Mouse (Mus musculus) liver, embryonic 13.5 days (tissue): ENCODE measurements at regions not wholly inside any gene's neighbourhood (a gene's known extent, or its start where the extent isn't known, plus 50 kb on each side); places are given as distances from the start of the nearest gene placed in this dataset.

Source experiments
- ATAC-seq: fragments of 200-750 bp; cut with Nextera tagmentation; 2 replicates; pipeline ENCODE4 v1.8.0; 2017; ENCODE audit warnings: low read depth, mild to moderate bottlenecking, moderate number of reproducible peaks, moderate library complexity
- DNase-seq: peaks from one replicate; pipeline ENCODE4 v3.0.0; 2022
- H3K27ac ChIP-seq: fragments of 300-500 bp; sonication (generic); 2 replicates; pipeline ENCODE4 v1.5.1; 2015; ENCODE audit warnings: moderate library complexity, mild to moderate bottlenecking, inconsistent platforms
- H3K27me3 ChIP-seq: fragments of 300-500 bp; sonication (generic); 2 replicates; pipeline ENCODE4 v1.6.1; 2015; ENCODE audit warnings: mild to moderate bottlenecking, inconsistent platforms
- H3K36me3 ChIP-seq: fragments of 300-500 bp; sonication (generic); 2 replicates; pipeline ENCODE4 v1.6.1; 2015; ENCODE audit warnings: mild to moderate bottlenecking, inconsistent platforms
- H3K4me1 ChIP-seq: fragments of 300-500 bp; sonication (generic); replicated peaks from 2 replicates; pipeline ENCODE4 v1.6.1; 2015; ENCODE audit warnings: inconsistent platforms
- H3K4me2 ChIP-seq: fragments of 300-500 bp; sonication (generic); 2 replicates; pipeline ENCODE4 v1.6.1; 2015; ENCODE audit warnings: inconsistent platforms, mild to moderate bottlenecking, moderate library complexity
- H3K4me3 ChIP-seq: fragments of 300-500 bp; sonication (generic); replicated peaks from 2 replicates; pipeline ENCODE4 v1.5.1; 2015; ENCODE audit warnings: mild to moderate bottlenecking, inconsistent platforms
- H3K9ac ChIP-seq: fragments of 300-500 bp; sonication (generic); 2 replicates; pipeline ENCODE4 v1.6.1; 2015; ENCODE audit warnings: mild to moderate bottlenecking, inconsistent platforms
- H3K9me3 ChIP-seq: fragments of 300-500 bp; sonication (generic); replicated peaks from 2 replicates; pipeline ENCODE4 v1.6.1; 2016; ENCODE audit warnings: inconsistent platforms
- WGBS: fragments of 180-500 bp; shearing (Covaris S2); methylation state at CpG from one replicate; pipeline ENCODE4 v1.1.7; 2015; ENCODE audit not compliant: insufficient replicate concordance; 5-methylcytosine and 5-hydroxymethylcytosine counted together

GRCm38 (mm10) chr4:131014301-131015081, 70.3 kb downstream of the Matn1 start:
- Histone ChIP-seq H3K4me1 (no peaks in the 10 kb centered on the region), H3K27ac (no peak overlapping the region), H3K36me3 (no peaks in the 10 kb centered on the region), H3K4me2 (no peak overlapping the region), H3K4me3 (no peak overlapping the region), H3K27me3 (no peaks in the 10 kb centered on the region), H3K9ac (no peak overlapping the region), H3K9me3 (no peaks in the 10 kb centered on the region)
- WGBS = 61% methylated on average over 15 of the region's 15 CpGs
- no peak for ATAC-seq
- no peak for DNase-seq

GRCm38 (mm10) chr4:131015156-131015555, 71.0 kb downstream of the Matn1 start:
- ATAC-seq = no peak
- DNase-seq = no peak
- Histone ChIP-seq H3K4me2 (no peak overlapping the region), H3K36me3 (no peaks in the 10 kb centered on the region), H3K4me1 (no peaks in the 10 kb centered on the region), H3K9ac (no peak overlapping the region), H3K9me3 (no peaks in the 10 kb centered on the region), H3K4me3 (no peak overlapping the region), H3K27me3 (no peaks in the 10 kb centered on the region), H3K27ac (no peak overlapping the region)
- WGBS = 30% methylated on average over 2 of the region's 2 CpGs

GRCm38 (mm10) chr4:131023601-131024000, 79.4 kb downstream of the Matn1 start:
- no peak for ATAC-seq
- DNase-seq = no peak
- Histone ChIP-seq H3K9me3 (no peaks in the 10 kb centered on the region), H3K4me3 (no peak overlapping the region), H3K4me1 (no peaks in the 10 kb centered on the region), H3K36me3 (no peaks in the 10 kb centered on the region), H3K27me3 (no peaks in the 10 kb centered on the region), H3K9ac (no peak overlapping the region), H3K4me2 (no peak overlapping the region), H3K27ac (no peak overlapping the region)
- WGBS = 43% methylated on average over 6 of the region's 6 CpGs

- ATAC-seq = no peak
These were observed 92.1 kb downstream of the Matn1 start for GRCm38 (mm10) chr4:131036292-131036691.

GRCm38 (mm10) chr4:131037179-131037578, 93.0 kb downstream of the Matn1 start:
- no peaks in the 10 kb centered on the region for H3K27me3 ChIP-seq
- H3K4me2 ChIP-seq = no peak overlapping the region
- H3K9ac ChIP-seq = no peak overlapping the region
- no peaks in the 10 kb centered on the region for H3K9me3 ChIP-seq
- H3K36me3 ChIP-seq = no peaks in the 10 kb centered on the region
- no peak overlapping the region for H3K4me3 ChIP-seq
- no peak overlapping the region for H3K27ac ChIP-seq
- no peaks in the 10 kb centered on the region for H3K4me1 ChIP-seq
- no peak for ATAC-seq
- DNase-seq = no peak
- WGBS = 11% methylated on average over 6 of the region's 6 CpGs

More at GRCm38 (mm10) chr4:131036292-131036691, 92.1 kb downstream of the Matn1 start:
- no peak overlapping the region for H3K27ac ChIP-seq
- no peak overlapping the region for H3K9ac ChIP-seq
- WGBS = 83% methylated on average over 11 of the region's 11 CpGs
- no peak for DNase-seq
- no peak overlapping the region for H3K4me3 ChIP-seq
- H3K36me3 ChIP-seq = no peaks in the 10 kb centered on the region
- no peaks in the 10 kb centered on the region for H3K27me3 ChIP-seq
- no peaks in the 10 kb centered on the region for H3K4me1 ChIP-seq
- no peaks in the 10 kb centered on the region for H3K9me3 ChIP-seq
- H3K4me2 ChIP-seq = no peak overlapping the region

GRCm38 (mm10) chr4:131039686-131040085, 95.5 kb downstream of the Matn1 start:
- Histone ChIP-seq H3K27me3 (no peaks in the 10 kb centered on the region), H3K4me1 (no peaks in the 10 kb centered on the region), H3K9me3 (no peaks in the 10 kb centered on the region), H3K9ac (no peak overlapping the region), H3K4me2 (no peak overlapping the region), H3K4me3 (no peak overlapping the region), H3K36me3 (no peaks in the 10 kb centered on the region), H3K27ac (no peak overlapping the region)
- no peak for ATAC-seq
- 61% methylated on average over 3 of the region's 3 CpGs for WGBS
- no peak for DNase-seq

GRCm38 (mm10) chr4:131041210-131041609, 97.0 kb downstream of the Matn1 start:
- Histone ChIP-seq H3K9me3 (no peaks in the 10 kb centered on the region), H3K4me1 (no peaks in the 10 kb centered on the region), H3K27me3 (no peaks in the 10 kb centered on the region), H3K4me2 (no peak overlapping the region), H3K4me3 (no peak overlapping the region), H3K9ac (no peak overlapping the region), H3K36me3 (no peaks in the 10 kb centered on the region), H3K27ac (no peak overlapping the region)
- DNase-seq (no peak), ATAC-seq (no peak)
- WGBS = 52% methylated on average over 2 of the region's 2 CpGs

GRCm38 (mm10) chr4:131046101-131046500, 101.9 kb downstream of the Matn1 start:
- Histone ChIP-seq H3K36me3 (no peaks in the 10 kb centered on the region), H3K4me2 (no peak overlapping the region), H3K27ac (no peak overlapping the region), H3K9ac (no peak overlapping the region), H3K4me1 (no peaks in the 10 kb centered on the region), H3K4me3 (no peak overlapping the region), H3K9me3 (no peaks in the 10 kb centered on the region), H3K27me3 (no peaks in the 10 kb centered on the region)
- no peak for ATAC-seq
- DNase-seq = no peak
- WGBS = 35% methylated on average over 8 of the region's 8 CpGs

- no peaks in the 10 kb centered on the region for H3K27me3 ChIP-seq
- no peak overlapping the region for H3K4me2 ChIP-seq
- H3K4me3 ChIP-seq = no peak overlapping the region
- H3K9ac ChIP-seq = no peak overlapping the region
- no peak overlapping the region for H3K27ac ChIP-seq
- no peaks in the 10 kb centered on the region for H3K9me3 ChIP-seq
- H3K36me3 ChIP-seq = no peaks in the 10 kb centered on the region
- WGBS = 44% methylated on average over 12 of the region's 12 CpGs
- no peak for DNase-seq
- ATAC-seq = no peak
- no peaks in the 10 kb centered on the region for H3K4me1 ChIP-seq
These were observed 102.9 kb downstream of the Matn1 start for GRCm38 (mm10) chr4:131046969-131047650.

- ATAC-seq (no peak), DNase-seq (no peak)
- no peak overlapping the region for H3K4me3 ChIP-seq
- H3K9ac ChIP-seq = no peak overlapping the region
- H3K4me2 ChIP-seq = no peak overlapping the region
- H3K27ac ChIP-seq = no peak overlapping the region
- WGBS = 68% methylated on average over 3 of the region's 3 CpGs
- H3K27me3 ChIP-seq = no peaks in the 10 kb centered on the region
- H3K9me3 ChIP-seq = 0 out of 2 replicates have a peak, but pooled peaks cover 2% of the 10 kb centered on the region
- no peaks in the 10 kb centered on the region for H3K36me3 ChIP-seq
- no peaks in the 10 kb centered on the region for H3K4me1 ChIP-seq
These were observed 112.1 kb downstream of the Matn1 start for GRCm38 (mm10) chr4:131056293-131056692.

GRCm38 (mm10) chr4:131059572-131059971, 115.4 kb downstream of the Matn1 start:
- Histone ChIP-seq H3K9ac (no peak overlapping the region), H3K4me3 (no peak overlapping the region), H3K27me3 (no peaks in the 10 kb centered on the region), H3K27ac (no peak overlapping the region), H3K36me3 (no peaks in the 10 kb centered on the region), H3K9me3 (no peaks in the 10 kb centered on the region), H3K4me2 (no peak overlapping the region), H3K4me1 (no peaks in the 10 kb centered on the region)
- DNase-seq (no peak), ATAC-seq (no peak)
- WGBS = 56% methylated on average over 7 of the region's 7 CpGs
